Mouse (Mus musculus): ENCODE data around the gene Hs3st2. TPM values are rescaled to one million over a fixed set of nuclear protein-coding genes. Genes with fewer than 3 reads are reported as not detected.

Hs3st2 gene
- not detected for polyA plus RNA-seq (2017; shearing (Covaris generic))

DNA sequence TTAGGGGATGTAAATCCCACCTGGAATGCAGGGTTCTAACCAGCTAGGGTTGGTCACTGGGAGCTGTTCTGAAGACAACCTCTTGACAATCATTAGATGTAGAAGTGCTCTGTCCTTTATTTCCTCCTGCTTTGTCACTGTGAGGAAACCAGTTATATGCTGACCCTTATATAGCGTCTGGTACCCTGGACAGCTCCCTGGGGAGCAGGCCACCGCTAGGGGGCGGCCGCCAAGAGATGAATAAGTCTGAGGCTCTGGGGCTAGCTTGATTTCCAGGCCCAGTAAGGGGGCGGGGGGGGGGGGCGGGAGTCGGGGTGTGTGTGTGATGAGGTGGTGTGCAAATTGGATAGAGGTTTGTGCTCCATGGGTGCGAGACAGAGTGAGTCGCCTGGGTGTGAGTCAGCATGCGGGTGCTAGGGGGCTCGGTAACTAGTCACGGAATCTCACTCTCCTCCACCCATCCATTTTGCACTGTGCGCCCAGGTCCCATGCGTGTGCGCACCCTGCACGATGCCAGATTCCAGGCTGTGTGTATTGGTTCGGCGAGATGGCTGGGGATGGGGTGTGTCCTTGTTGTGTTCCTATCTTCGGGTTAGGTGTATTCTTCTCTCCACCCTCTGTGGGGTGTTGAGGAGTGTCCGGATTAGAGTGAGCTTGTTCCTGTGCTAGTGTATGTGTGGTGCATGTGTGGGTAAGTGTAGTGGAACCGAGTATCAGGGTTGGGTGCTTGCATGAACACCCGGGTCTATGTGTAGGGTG is at the start of gene Hs3st2:
Gene Hs3st2 (plus strand): TSS at position 635 of the 759 bp plus-strand sequence.

Measured in naive thymus-derived CD4-positive, alpha-beta T cell, adult 5 months (primary cell).